Mouse (Mus musculus): ENCODE measurements around the gene Mef2b.

- TF ChIP-seq POLR2A (IDR thresholded peaks at IDR 0.05; ENCODE audit: borderline replicate concordance, extremely low read depth, low read depth, low read length) (no peak), CTCF (IDR thresholded peaks at IDR 0.05; ENCODE audit: insufficient read depth, low read length) (no peak)
These were observed 58.1 kb downstream of the Mef2b start for GRCm38 (mm10) chr8:70197603-70198002.
